Mouse (Mus musculus): ENCODE data around the gene Kcnip1. TPM values are rescaled to one million over a fixed set of nuclear protein-coding genes. Genes with fewer than 3 reads are reported as not detected.
A peak's percentile ranks its signal among the peaks of the same experiment; 100 is the strongest.

Gene Kcnip1
- polyA plus RNA-seq, 1 experiment from 2014 or later: 0.35 TPM

DNA sequence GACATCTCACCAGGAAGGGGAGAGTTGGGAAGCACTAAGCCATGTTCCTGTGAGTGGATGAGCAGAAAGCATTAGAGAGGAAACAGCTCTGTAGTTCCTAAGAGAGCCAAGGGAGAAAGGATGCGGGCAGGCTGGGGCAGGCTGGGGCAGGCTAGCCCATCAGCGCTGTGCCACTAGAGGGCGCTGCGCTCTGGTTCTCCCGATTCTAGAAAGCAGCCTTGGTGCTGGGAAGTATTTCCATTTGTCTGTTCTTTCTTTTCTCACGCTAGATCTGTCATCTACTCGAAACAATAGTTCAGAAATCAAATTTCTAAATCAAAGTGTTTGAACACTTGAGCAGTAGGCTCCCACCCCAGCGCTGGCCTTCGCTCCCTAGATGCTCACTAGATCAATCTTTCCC is 58.7 kb downstream of the Kcnip1 start:
- ATAC-seq (ENCODE audit: low read depth) (no peak), DNase-seq (no peak)
- WGBS (ENCODE audit: insufficient replicate concordance): 52% methylated on average over 9 of the region's 9 CpGs
- no peak overlapping the region for H3K9ac ChIP-seq
- no peaks in the 10 kb centered on the region for H3K27me3 ChIP-seq
- H3K4me3 ChIP-seq (replicated peaks): no peak overlapping the region
- no peaks in the 10 kb centered on the region for H3K9me3 ChIP-seq (replicated peaks)
- no peak overlapping the region for H3K4me2 ChIP-seq
- peaks cover 24% of the 10 kb centered on the region for H3K4me1 ChIP-seq (replicated peaks)
- H3K27ac ChIP-seq: no peak overlapping the region
- no peaks in the 10 kb centered on the region for H3K36me3 ChIP-seq

DNA sequence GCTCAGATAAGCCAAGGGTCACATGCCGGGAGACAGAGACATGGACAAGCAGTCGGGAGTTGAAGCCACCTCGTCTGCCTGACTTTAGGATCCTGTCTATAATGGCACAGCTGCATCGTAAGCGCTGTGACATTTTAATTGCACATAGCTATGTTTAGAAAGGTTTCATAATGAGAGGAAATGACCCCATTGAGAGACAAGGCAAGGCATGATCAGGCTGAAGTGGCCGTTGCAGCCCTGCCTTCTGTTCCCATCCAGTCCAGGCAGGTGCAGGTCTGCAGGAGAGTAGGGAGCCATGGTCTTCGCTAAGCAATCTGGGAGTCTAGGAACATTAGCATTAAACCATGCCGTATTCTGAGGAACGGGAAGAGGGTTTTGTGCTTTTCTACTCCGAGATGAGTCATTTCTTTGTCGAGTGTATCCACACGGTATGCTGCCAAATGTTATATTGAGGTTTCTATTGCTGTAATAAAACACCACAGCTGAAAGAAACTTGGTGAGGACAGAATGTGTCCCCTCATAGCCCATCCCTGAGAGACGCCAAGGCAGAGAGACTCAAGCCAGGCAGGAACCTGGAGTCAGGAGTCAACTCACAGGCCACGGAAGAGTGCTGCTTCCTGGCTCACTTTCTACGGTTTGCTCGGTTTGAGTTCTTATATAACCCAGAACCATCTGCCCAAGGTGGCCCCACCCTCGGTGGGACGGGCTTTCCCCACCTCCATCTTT is 60.4 kb downstream of the Kcnip1 start:
- H3K9me3 ChIP-seq (replicated peaks): no peaks in the 10 kb centered on the region
- no peak overlapping the region for H3K4me2 ChIP-seq
- 45% methylated on average over 18 of the region's 18 CpGs for WGBS (ENCODE audit: insufficient replicate concordance)
- no peak overlapping the region for H3K4me3 ChIP-seq (replicated peaks)
- no peak overlapping the region for H3K27ac ChIP-seq
- no peak for DNase-seq
- no peaks in the 10 kb centered on the region for H3K36me3 ChIP-seq
- peaks cover 18% of the 10 kb centered on the region; the same call in 1 of the 2 replicates for H3K4me1 ChIP-seq (replicated peaks)
- no peak for ATAC-seq (ENCODE audit: low read depth)
- no peak overlapping the region for H3K9ac ChIP-seq
- H3K27me3 ChIP-seq: no peaks in the 10 kb centered on the region

DNA sequence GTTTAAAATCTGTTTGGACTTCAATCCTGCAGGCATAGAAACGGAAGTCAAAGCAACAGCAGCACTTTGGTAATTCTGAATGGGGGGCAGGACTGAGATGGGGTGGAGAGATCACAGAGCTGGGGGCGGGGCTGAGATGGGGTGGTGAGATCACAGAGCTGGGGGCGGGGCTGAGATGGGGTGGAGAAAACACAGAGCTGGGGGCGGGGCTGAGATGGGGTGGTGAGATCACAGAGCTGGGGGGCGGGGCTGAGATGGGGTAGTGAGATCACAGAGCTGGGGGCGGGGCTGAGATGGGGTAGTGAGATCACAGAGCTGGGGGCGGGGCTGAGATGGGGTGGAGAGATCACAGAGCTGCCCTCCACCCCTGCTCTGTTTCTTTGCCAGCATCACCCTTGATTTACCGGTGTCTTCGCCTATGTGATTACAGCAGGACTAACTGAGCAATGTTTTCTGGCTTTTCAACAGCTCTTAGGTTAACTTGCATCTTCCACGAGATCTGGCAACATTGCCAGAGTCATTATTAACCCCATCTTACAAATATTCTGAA is 61.0 kb downstream of the Kcnip1 start:
- WGBS (ENCODE audit: insufficient replicate concordance): 18% methylated on average over 10 of the region's 10 CpGs
- Histone ChIP-seq H3K9me3 (replicated peaks) (no peaks in the 10 kb centered on the region), H3K27me3 (no peaks in the 10 kb centered on the region), H3K9ac (no peak overlapping the region), H3K36me3 (no peaks in the 10 kb centered on the region), H3K4me2 (no peak overlapping the region), H3K27ac (peak overlapping the region; percentile 29; the same call in 1 of the 2 replicates), H3K4me1 (replicated peaks) (peaks cover 23% of the 10 kb centered on the region; the same call in 1 of the 2 replicates), H3K4me3 (replicated peaks) (no peak overlapping the region)
- no peak for ATAC-seq (ENCODE audit: low read depth)
- DNase-seq: no peak

DNA sequence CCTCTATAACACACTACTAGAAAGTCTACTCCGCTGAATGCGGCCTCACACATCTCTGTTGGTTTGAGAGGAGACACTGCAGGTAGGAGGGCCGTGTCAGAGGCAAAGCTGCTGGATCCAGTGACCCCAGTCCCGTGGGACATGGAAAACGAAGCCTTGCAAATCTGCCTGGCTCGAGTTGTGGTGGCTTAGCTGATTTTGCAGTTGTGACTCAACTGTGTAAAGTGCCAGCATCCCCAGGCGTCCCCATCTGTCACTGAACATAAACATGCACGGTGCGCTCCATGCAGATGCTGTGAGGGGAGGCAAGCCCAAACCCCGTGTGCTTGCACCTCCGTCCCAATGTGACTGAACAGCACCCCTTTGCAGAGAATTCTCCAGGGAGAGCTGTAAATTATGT is 63.5 kb downstream of the Kcnip1 start:
- 61% methylated on average over 11 of the region's 11 CpGs for WGBS (ENCODE audit: insufficient replicate concordance)
- H3K36me3 ChIP-seq: no peaks in the 10 kb centered on the region
- H3K9me3 ChIP-seq (replicated peaks): no peaks in the 10 kb centered on the region
- no peak overlapping the region for H3K4me2 ChIP-seq
- no peak overlapping the region for H3K9ac ChIP-seq
- DNase-seq: no peak
- no peak overlapping the region for H3K4me3 ChIP-seq (replicated peaks)
- peaks cover 24% of the 10 kb centered on the region; the same call in 1 of the 2 replicates for H3K4me1 ChIP-seq (replicated peaks)
- H3K27me3 ChIP-seq: no peaks in the 10 kb centered on the region
- no peak overlapping the region for H3K27ac ChIP-seq
- ATAC-seq (ENCODE audit: low read depth): no peak

DNA sequence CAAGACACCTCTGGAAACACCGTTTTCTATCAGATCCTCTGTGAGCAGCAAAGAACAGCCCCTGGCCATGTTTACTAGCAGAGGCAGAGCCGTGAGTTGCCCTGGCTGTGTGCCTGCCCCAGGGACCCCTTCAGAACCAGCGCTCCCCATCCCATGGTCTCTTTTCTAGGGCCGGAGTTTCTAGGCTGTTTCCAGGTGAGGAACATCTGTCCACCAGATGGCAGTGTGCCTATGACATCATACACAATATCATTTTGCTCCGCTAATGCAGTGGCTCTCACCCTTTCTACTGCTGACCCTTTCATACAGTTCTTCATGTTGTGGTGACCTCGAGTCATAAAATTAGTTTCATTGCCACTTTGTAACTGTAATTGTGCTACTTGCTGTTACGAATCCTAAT is 64.3 kb downstream of the Kcnip1 start:
- ATAC-seq (ENCODE audit: low read depth) (no peak), DNase-seq (no peak)
- H3K36me3 ChIP-seq: no peaks in the 10 kb centered on the region
- H3K9me3 ChIP-seq (replicated peaks): no peaks in the 10 kb centered on the region
- H3K4me2 ChIP-seq: no peak overlapping the region
- no peak overlapping the region for H3K27ac ChIP-seq
- no peak overlapping the region for H3K4me3 ChIP-seq (replicated peaks)
- no peak overlapping the region for H3K9ac ChIP-seq
- H3K4me1 ChIP-seq (replicated peaks): peaks cover 24% of the 10 kb centered on the region; the same call in 1 of the 2 replicates
- 36% methylated on average over 7 of the region's 7 CpGs for WGBS (ENCODE audit: insufficient replicate concordance)
- no peaks in the 10 kb centered on the region for H3K27me3 ChIP-seq

DNA sequence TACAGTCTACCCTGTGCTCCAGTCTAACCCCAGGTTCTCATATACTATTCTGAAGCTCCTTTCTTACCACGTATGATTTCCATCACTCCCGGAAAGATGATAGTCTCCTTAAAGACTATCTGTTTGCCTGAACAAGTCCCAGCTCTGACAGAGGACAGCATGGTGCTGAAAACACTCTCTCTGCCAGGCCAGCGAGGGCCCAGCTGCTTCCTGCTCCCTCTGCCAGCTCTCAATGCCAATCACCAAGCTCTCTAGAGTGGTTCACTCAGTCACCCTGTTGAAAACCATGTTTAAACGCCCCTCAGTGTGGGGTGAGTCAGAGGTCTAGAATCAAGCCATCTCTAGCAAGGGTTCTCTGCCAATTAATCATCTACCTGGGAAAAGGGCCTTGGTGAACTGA is 65.1 kb downstream of the Kcnip1 start:
- no peak overlapping the region for H3K4me3 ChIP-seq (replicated peaks)
- ATAC-seq (ENCODE audit: low read depth) (no peak), DNase-seq (no peak)
- no peaks in the 10 kb centered on the region for H3K9me3 ChIP-seq (replicated peaks)
- WGBS (ENCODE audit: insufficient replicate concordance): 49% methylated on average over 4 of the region's 4 CpGs
- no peak overlapping the region for H3K4me2 ChIP-seq
- H3K9ac ChIP-seq: no peak overlapping the region
- H3K36me3 ChIP-seq: no peaks in the 10 kb centered on the region
- H3K27me3 ChIP-seq: no peaks in the 10 kb centered on the region
- peaks cover 22% of the 10 kb centered on the region; the same call in 1 of the 2 replicates for H3K4me1 ChIP-seq (replicated peaks)
- no peak overlapping the region for H3K27ac ChIP-seq

DNA sequence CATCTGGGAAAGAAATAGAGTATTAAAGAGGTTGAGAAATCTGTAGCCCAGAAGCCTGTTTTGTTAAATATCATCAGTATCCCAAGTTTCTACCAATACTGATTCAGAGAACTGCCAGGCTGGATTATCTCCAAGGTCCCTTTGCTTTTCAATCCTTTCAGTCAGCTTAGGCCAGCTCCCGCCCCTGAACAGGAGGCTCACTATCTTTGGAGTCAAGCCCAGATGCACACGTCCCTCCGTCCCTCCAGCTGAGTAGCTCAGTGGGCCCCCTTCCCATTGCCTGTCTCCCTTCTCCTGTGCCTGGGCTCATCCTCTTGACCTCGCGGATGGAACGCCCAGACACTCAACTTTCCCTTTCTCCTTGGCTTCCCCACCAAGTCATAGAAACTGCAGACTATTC is 65.6 kb downstream of the Kcnip1 start:
- 57% methylated on average over 6 of the region's 6 CpGs for WGBS (ENCODE audit: insufficient replicate concordance)

DNA sequence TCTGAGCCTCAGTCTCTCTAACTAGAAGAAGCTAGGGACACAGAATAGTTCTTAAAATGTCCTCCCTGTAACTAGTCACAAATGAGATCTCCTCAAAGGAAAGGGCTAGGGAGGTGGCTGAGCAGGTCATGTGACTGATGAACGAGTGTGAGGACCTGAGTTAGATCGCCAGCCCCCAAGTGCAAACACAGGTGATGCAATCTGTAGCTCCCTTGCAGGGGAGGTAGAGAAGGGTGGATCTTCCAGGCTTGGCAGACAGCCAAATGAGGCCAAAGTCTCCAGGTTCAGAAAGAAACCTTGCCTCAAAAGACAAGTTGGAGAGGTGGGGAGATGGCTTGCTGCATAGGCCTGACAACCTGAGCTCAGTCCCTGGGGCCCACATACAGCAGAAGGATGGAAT is 66.4 kb downstream of the Kcnip1 start:
- 41% methylated on average over 2 of the region's 2 CpGs for WGBS (ENCODE audit: insufficient replicate concordance)
- no peaks in the 10 kb centered on the region for H3K27me3 ChIP-seq
- H3K9me3 ChIP-seq (replicated peaks): no peaks in the 10 kb centered on the region
- no peaks in the 10 kb centered on the region for H3K36me3 ChIP-seq
- DNase-seq: no peak
- peak; percentile 46 for ATAC-seq (ENCODE audit: low read depth)
- no peak overlapping the region for H3K27ac ChIP-seq
- no peak overlapping the region for H3K9ac ChIP-seq
- H3K4me2 ChIP-seq: no peak overlapping the region
- H3K4me3 ChIP-seq (replicated peaks): no peak overlapping the region
- H3K4me1 ChIP-seq (replicated peaks): 0 out of 2 replicates have a peak, but pooled peaks cover 11% of the 10 kb centered on the region

More for the DNA sequence above, 65.6 kb downstream of the Kcnip1 start:
- Histone ChIP-seq H3K9me3 (replicated peaks) (no peaks in the 10 kb centered on the region), H3K36me3 (no peaks in the 10 kb centered on the region), H3K27ac (no peak overlapping the region), H3K4me1 (replicated peaks) (peaks cover 16% of the 10 kb centered on the region; the same call in 1 of the 2 replicates), H3K4me2 (no peak overlapping the region), H3K27me3 (no peaks in the 10 kb centered on the region), H3K9ac (no peak overlapping the region), H3K4me3 (replicated peaks) (no peak overlapping the region)
- DNase-seq (no peak), ATAC-seq (ENCODE audit: low read depth) (no peak)

DNA sequence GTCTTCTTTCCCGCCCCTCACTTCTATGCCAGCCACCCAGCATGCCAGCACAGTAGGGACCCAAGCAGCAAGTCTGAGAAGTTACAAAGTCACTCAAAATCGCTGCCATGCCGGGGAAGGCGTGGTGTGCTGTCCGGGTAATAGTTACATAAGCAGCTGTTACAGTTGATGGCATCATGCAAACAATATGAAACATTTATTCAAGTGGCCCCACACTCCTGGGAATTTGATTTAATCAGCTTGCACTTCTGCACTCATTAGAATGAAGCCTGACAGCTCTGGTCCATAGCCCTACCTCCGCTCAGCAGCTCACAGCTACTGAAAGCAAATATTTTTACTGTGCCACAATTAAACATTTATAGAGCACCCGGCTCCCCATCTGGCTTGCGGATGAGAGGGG is 67.2 kb downstream of the Kcnip1 start:
- no peaks in the 10 kb centered on the region for H3K27me3 ChIP-seq
- DNase-seq (no peak), ATAC-seq (ENCODE audit: low read depth) (no peak)
- no peak overlapping the region for H3K4me3 ChIP-seq (replicated peaks)
- H3K4me2 ChIP-seq: no peak overlapping the region
- no peak overlapping the region for H3K27ac ChIP-seq
- 65% methylated on average over 8 of the region's 8 CpGs for WGBS (ENCODE audit: insufficient replicate concordance)
- H3K4me1 ChIP-seq (replicated peaks): 0 out of 2 replicates have a peak, but pooled peaks cover 6% of the 10 kb centered on the region
- H3K9me3 ChIP-seq (replicated peaks): no peaks in the 10 kb centered on the region
- H3K36me3 ChIP-seq: no peaks in the 10 kb centered on the region
- no peak overlapping the region for H3K9ac ChIP-seq

DNA sequence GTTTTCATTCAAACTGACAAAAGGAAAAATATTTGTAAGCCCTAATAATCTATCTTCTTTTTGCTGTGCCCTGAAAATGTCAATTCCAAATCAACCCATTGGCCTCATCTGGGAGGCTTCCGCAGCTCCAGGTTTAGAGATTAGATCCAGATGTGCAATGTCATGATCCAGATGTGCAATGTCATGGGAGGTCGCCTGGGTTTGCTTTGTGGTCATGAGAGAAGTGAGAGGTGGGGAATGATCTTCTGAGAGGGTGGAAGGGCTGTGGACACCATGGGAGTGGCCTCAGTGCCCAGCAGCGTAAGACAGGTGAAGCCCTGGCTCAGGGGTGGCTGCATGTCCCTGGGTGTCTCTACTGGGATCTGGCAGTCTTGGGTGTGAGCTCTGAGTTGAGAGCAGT is 69.9 kb downstream of the Kcnip1 start:
- no peak overlapping the region for H3K4me2 ChIP-seq
- ATAC-seq (ENCODE audit: low read depth) (no peak), DNase-seq (no peak)
- H3K4me1 ChIP-seq (replicated peaks): 0 out of 2 replicates have a peak, but pooled peaks cover 6% of the 10 kb centered on the region
- H3K27ac ChIP-seq: no peak overlapping the region
- WGBS (ENCODE audit: insufficient replicate concordance): 62% methylated on average over 3 of the region's 3 CpGs
- no peak overlapping the region for H3K9ac ChIP-seq
- H3K36me3 ChIP-seq: no peaks in the 10 kb centered on the region
- no peaks in the 10 kb centered on the region for H3K27me3 ChIP-seq
- no peak overlapping the region for H3K4me3 ChIP-seq (replicated peaks)
- H3K9me3 ChIP-seq (replicated peaks): no peaks in the 10 kb centered on the region

DNA sequence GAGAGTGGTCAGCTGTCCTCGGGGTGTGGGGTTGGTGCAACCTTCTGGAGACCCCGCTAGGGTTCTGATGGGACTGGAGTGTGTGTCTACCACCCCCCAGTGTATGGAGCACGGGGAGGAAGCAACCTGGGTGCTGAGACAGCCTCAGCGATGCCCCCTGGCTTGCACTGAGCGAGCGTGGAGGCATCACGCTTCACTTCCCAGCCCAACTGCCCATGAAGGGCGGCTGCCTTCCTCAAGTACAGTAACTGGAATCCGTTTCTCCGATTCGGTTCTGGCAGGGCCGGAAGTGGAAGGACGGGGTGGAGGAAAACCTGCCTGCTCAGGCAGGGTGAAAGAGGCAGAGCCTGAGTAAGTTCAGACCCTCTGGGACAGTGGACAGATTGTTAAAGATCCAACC is 71.5 kb downstream of the Kcnip1 start:
- Histone ChIP-seq H3K4me3 (replicated peaks) (no peak overlapping the region), H3K36me3 (no peaks in the 10 kb centered on the region), H3K4me1 (replicated peaks) (no peaks in the 10 kb centered on the region), H3K27me3 (no peaks in the 10 kb centered on the region), H3K27ac (no peak overlapping the region), H3K9ac (no peak overlapping the region), H3K4me2 (no peak overlapping the region), H3K9me3 (replicated peaks) (no peaks in the 10 kb centered on the region)
- DNase-seq (no peak), ATAC-seq (ENCODE audit: low read depth) (no peak)
- 76% methylated on average over 13 of the region's 13 CpGs for WGBS (ENCODE audit: insufficient replicate concordance)

DNA sequence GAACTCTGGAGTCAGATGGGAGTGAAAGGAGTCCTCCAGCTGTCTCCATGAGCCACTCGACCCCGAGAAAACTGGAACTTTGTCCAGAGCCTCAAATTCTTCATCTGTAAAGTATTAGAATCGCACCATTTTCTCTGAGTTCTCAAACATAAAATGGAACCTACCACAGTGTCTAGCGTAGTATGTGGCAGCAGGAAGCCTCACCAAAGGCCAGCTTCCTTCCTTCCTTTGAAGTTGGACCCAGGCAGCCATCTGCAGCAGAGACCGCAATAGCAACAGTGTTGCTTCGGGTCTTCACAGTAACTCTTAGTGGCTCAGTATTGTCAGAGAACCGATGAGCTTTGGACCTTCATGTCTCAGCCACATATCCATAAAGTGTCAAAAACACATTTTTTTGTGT is 73.1 kb downstream of the Kcnip1 start:
- Histone ChIP-seq H3K4me2 (no peak overlapping the region), H3K4me3 (replicated peaks) (no peak overlapping the region), H3K9ac (no peak overlapping the region), H3K27ac (no peak overlapping the region), H3K9me3 (replicated peaks) (no peaks in the 10 kb centered on the region), H3K4me1 (replicated peaks) (no peaks in the 10 kb centered on the region), H3K27me3 (no peaks in the 10 kb centered on the region), H3K36me3 (no peaks in the 10 kb centered on the region)
- WGBS (ENCODE audit: insufficient replicate concordance): 45% methylated on average over 7 of the region's 7 CpGs
- ATAC-seq (ENCODE audit: low read depth) (no peak), DNase-seq (no peak)

Data from liver, embryonic 13.5 days (tissue).